Mouse (Mus musculus): Measurements from ENCODE around the gene Purb.

GRCm38 (mm10) chr11:6519491-6520033 lies 43.8 kb upstream of the Purb start:
- TF ChIP-seq POLR2A (IDR thresholded peaks at IDR 0.05; ENCODE audit: low read depth, low read length) (no peak; the same call in 1 of the 2 replicates), CTCF (IDR thresholded peaks at IDR 0.05; ENCODE audit: extremely low read depth, insufficient read depth, insufficient read length, insufficient replicate concordance) (no peak)
